Mouse (Mus musculus) E14TG2a.4 (cell line): ENCODE data around the gene H2afy.
A peak's percentile ranks its signal among the peaks of the same experiment; 100 is the strongest.

Source experiments
- H3K27me3 ChIP-seq: 2 replicates; pipeline ENCODE4 v1.6.1; 2014; ENCODE audit warnings: low read length, control low read depth; ENCODE audit not compliant: insufficient read depth
- H3K36me3 ChIP-seq: 2 replicates; pipeline ENCODE4 v1.6.1; 2014; ENCODE audit warnings: low read length, control low read depth; ENCODE audit not compliant: insufficient read depth
- H3K4me1 ChIP-seq: replicated peaks from 2 replicates; pipeline ENCODE4 v1.6.1; 2014; ENCODE audit warnings: low read depth, low read length, control low read depth
- H3K4me3 ChIP-seq: replicated peaks from 2 replicates; pipeline ENCODE4 v1.5.1; 2014; ENCODE audit warnings: mild to moderate bottlenecking, low read length
- H3K9me3 ChIP-seq: 2 replicates; pipeline ENCODE4 v1.6.1; 2014; ENCODE audit warnings: low read length, control low read depth
- CTCF ChIP-seq: conservative IDR thresholded peaks from 2 replicates; pipeline ENCODE4 v1.5.1; 2014; ENCODE audit warnings: low read length
- NANOG ChIP-seq: IDR thresholded peaks from 2 replicates; pipeline ENCODE4 v1.6.1; 2014; ENCODE audit warnings: borderline replicate concordance, low read length, mixed read lengths
- POU5F1 ChIP-seq: IDR thresholded peaks from 2 replicates; pipeline ENCODE4 v1.6.1; 2014; ENCODE audit warnings: low read length, borderline replicate concordance

The H2afy gene

GRCm38 (mm10) chr13:56136200-56136599 is at the start of gene H2afy:
Gene H2afy, minus strand, starts transcription at chr13:56136361.
- Histone ChIP-seq H3K27me3 (peaks cover 26% of the 10 kb centered on the region), H3K36me3 (peaks cover 27% of the 10 kb centered on the region), H3K4me1 (peaks cover 78% of the 10 kb centered on the region), H3K9me3 (no peaks in the 10 kb centered on the region), H3K4me3 (peak within 1 kb of the TSS; percentile 92)
- TF ChIP-seq NANOG = no peak
- TF ChIP-seq CTCF = no peak
- TF ChIP-seq POU5F1 = no peak

GRCm38 (mm10) chr13:56183687-56184086 is 47.5 kb upstream of the H2afy start:
- no peak for TF ChIP-seq NANOG
- Histone ChIP-seq H3K36me3 (no peaks in the 10 kb centered on the region), H3K4me3 (no peak overlapping the region)

DNA sequence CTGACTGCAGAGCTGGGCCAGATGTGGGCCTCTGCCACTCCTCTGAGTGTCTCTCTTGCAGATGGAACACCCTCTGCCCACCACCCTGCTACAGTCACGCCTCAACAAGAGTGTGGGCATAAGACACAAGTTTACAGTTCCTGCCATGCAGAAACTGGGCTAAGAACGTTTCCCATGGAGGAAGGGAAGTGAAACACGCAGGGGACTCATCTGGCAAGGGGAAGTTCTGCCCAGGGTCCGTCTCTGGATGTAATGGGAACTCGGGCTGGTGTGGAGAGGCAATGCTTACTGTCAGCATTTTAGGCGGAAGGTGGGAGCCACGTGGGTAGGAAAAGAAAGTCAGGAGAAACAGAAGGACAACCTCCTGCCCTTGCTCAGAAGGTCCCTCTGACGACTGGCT is 45.3 kb upstream of the H2afy start:
- Histone ChIP-seq H3K27me3 (peaks cover 28% of the 10 kb centered on the region), H3K36me3 (no peaks in the 10 kb centered on the region), H3K4me1 (no peaks in the 10 kb centered on the region), H3K4me3 (no peak overlapping the region), H3K9me3 (peaks cover 9% of the 10 kb centered on the region; the same call in 1 of the 2 replicates)
- TF ChIP-seq NANOG = no peak
- no peak for TF ChIP-seq POU5F1
- no peak for TF ChIP-seq CTCF

More at GRCm38 (mm10) chr13:56183687-56184086, 47.5 kb upstream of the H2afy start:
- Histone ChIP-seq H3K9me3 (peaks cover 9% of the 10 kb centered on the region; the same call in 1 of the 2 replicates), H3K27me3 (peaks cover 19% of the 10 kb centered on the region; the same call in 1 of the 2 replicates), H3K4me1 (no peaks in the 10 kb centered on the region)

DNA sequence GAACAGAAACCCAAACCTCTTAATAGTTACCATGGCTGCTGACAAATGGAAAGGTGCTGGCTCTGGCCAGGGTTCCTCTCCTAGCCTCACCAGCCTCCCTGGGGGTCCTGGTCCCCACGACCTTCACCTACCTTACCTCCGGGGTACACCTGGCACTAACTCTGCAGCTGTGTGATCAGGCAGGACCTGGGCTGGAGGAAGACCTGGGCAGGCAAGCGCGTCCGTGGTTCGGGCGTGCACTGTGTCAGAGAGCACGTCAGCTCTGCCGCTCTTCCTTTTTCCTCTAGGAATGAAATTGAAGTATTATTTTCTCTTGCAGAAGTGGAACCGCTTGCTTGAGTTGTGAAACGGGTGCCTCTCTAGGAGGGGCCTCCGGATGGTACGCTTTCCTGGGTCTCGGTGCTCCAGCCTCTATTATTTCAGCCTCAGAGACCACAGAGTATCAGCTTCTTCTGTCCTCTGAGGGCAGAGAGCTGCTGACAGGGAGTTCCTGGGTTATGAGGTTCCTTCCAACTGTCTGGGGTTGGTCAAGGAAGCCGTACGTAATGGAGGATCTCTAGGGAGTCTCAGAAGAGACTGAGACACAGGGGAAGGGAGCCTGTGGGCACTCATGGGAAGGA is 42.4 kb upstream of the H2afy start, which contains the start of gene Tifab:
TSS of gene Tifab (minus strand) at position 470 of the 620 bp plus-strand sequence.
- no peaks in the 10 kb centered on the region for H3K36me3 ChIP-seq
- TF ChIP-seq POU5F1 = no peak
- no peak for TF ChIP-seq NANOG
- no peak for TF ChIP-seq CTCF
- H3K4me1 ChIP-seq = 0 out of 2 replicates have a peak, but pooled peaks cover 6% of the 10 kb centered on the region
- H3K27me3 ChIP-seq = peaks cover 46% of the 10 kb centered on the region
- H3K4me3 ChIP-seq = no peak within 1 kb of the TSS
- H3K9me3 ChIP-seq = peaks cover 6% of the 10 kb centered on the region; the same call in 1 of the 2 replicates

DNA sequence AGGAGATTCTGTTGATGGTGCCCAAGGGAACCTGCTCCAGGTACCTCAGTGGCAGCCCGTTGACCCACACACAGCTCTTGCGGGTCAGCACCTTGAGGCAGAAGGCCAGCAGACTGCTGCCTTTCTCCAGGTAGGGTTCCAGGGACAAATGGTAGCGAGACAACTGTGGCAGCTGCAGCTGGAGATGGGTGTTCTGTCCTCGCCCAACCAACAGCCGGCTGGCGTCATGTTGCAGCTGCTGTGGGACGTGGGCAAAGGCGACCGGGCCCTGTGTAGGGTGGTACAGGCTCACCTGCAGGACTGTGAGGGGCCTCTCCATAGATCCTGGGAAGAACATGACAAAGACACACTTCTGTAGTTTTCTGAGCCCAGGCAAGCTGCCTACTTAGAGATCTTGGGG is 40.1 kb upstream of the H2afy start:
- Histone ChIP-seq H3K36me3 (no peaks in the 10 kb centered on the region), H3K27me3 (peaks cover 60% of the 10 kb centered on the region), H3K4me3 (no peak overlapping the region), H3K9me3 (no peaks in the 10 kb centered on the region), H3K4me1 (0 out of 2 replicates have a peak, but pooled peaks cover 6% of the 10 kb centered on the region)
- TF ChIP-seq NANOG = no peak
- no peak for TF ChIP-seq CTCF
- no peak for TF ChIP-seq POU5F1

DNA sequence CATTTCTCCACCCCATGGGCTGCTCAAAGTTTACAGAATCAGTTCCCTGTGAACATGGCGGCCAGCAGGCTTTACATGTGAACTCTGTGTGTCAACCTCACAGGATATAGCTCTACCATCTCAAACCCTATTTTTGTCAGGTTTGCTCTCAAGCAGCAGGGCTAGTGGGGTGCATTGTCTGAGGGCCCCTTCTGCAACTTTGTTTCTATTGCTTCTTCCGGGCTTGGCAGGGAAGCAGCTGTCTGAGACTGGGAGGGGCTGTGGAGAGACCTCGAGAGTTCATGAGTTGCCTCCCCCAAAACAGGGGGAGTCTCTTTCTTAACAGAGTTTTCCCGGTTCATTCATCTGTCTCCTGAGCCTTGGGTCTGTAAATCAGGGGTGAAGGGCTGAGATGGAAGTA is 39.7 kb upstream of the H2afy start:
- no peak for TF ChIP-seq CTCF
- no peak for TF ChIP-seq POU5F1
- TF ChIP-seq NANOG = no peak
- Histone ChIP-seq H3K27me3 (peaks cover 63% of the 10 kb centered on the region), H3K4me1 (0 out of 2 replicates have a peak, but pooled peaks cover 6% of the 10 kb centered on the region), H3K4me3 (no peak overlapping the region), H3K9me3 (no peaks in the 10 kb centered on the region), H3K36me3 (no peaks in the 10 kb centered on the region)

- Histone ChIP-seq H3K36me3 (no peaks in the 10 kb centered on the region), H3K4me3 (no peak overlapping the region), H3K4me1 (0 out of 2 replicates have a peak, but pooled peaks cover 6% of the 10 kb centered on the region)
Measured at GRCm38 (mm10) chr13:56172901-56173545, 36.9 kb upstream of the H2afy start.

DNA sequence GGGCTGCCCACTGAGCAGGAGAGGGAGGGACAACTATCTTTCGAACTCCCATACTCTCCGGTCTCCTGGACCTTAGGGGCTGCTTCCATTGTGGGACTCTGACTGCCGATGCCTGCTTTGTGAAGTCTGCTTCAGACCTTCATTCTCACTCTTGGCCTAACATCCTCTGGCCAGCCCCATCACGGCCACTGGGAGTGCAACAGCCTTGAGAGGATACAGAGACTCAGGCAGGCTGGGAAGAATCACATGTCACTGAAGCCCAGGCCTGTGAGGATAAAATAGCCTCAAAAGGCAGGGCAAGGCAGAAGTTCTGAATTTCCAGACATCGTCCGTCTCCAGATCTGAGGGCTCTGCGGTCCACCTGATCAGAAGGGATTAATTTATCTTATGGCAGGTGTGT is 35.9 kb upstream of the H2afy start:
- Histone ChIP-seq H3K4me1 (peaks cover 10% of the 10 kb centered on the region), H3K36me3 (no peaks in the 10 kb centered on the region), H3K27me3 (peaks cover 68% of the 10 kb centered on the region), H3K9me3 (no peaks in the 10 kb centered on the region), H3K4me3 (no peak overlapping the region)
- TF ChIP-seq CTCF (no peak), NANOG (no peak), POU5F1 (no peak)

More at GRCm38 (mm10) chr13:56172901-56173545, 36.9 kb upstream of the H2afy start:
- TF ChIP-seq NANOG (no peak), CTCF (no peak), POU5F1 (no peak)
- H3K27me3 ChIP-seq = peaks cover 72% of the 10 kb centered on the region
- H3K9me3 ChIP-seq = no peaks in the 10 kb centered on the region

GRCm38 (mm10) chr13:56168403-56168781 is 32.2 kb upstream of the H2afy start:
- no peaks in the 10 kb centered on the region for H3K36me3 ChIP-seq
- TF ChIP-seq NANOG (no peak), POU5F1 (no peak)
- no peak overlapping the region for H3K4me3 ChIP-seq
- peaks cover 50% of the 10 kb centered on the region for H3K27me3 ChIP-seq
- peaks cover 3% of the 10 kb centered on the region for H3K4me1 ChIP-seq
- no peaks in the 10 kb centered on the region for H3K9me3 ChIP-seq
